Mouse (Mus musculus): ENCODE measurements around the gene Nav2.

Nav2 gene

DNA sequence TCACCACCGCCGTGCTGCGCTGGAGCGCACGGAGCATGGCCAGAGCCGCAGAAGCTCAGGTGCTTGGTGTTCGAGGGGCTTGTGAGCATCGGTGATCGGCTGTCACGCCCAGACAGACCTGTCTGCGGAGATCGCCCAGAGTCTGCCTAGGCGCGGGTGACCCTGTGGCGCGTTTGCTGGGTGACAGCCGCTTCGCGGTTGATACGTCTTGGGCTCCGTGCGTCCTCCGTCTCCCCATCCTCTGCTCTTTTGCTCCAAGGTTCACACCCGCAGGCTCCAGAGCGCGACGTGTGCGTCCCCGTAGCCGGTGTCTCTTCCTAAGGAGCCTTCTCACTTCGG, 337.7 kb downstream of the Nav2 start:
- intact Hi-C loops (cut with DNase I): loop anchor here (5.0 kb wide), 1 partner anchor 99 kb away; no protein-coding TSS in a partner anchor

DNA sequence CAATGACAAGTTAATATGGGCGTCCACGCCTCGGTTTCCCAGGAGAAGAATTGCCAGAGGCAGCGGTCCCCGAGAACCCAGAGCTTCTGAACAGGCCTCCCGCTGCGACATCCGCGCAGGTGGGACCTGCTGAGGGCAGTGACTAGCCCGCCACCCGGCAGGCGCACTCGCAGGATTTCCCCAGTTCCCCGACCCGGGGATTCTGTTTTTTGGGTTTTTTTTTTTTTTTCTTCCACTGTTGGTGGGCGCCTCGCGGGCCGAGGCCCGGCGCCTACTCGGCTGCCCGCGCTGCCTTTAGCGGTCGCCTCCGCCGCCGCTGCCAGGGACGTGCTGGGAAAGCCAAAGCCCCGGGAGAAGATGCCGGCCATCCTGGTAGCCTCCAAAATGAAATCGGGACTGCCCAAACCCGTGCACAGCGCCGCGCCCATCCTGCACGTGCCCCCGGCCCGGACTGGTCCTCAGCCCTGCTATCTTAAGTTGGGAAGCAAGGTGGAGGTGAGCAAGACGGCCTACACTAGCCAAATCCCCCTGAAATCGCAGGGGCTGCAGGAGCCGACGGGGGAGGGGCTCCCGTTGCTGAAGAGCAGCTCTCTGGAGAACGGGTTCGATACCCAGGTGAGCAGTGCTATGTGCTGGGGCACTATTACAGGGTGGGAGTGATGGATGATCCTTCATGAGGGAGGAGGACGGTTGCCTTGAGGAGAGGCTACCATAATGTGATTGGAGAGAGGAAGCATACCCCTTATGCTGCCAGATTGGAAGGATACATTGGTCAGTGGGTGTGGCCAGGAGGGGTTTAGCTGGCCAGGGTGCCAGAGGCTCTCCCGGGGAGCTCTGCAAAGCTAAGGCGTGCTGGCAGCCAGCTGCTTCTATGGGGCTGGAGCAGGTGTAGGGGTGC, 338.3 kb downstream of the Nav2 start:
- intact Hi-C loops (cut with DNase I): loop anchor here (5.0 kb wide), 1 partner anchor 100 kb away; no protein-coding TSS in a partner anchor

DNA sequence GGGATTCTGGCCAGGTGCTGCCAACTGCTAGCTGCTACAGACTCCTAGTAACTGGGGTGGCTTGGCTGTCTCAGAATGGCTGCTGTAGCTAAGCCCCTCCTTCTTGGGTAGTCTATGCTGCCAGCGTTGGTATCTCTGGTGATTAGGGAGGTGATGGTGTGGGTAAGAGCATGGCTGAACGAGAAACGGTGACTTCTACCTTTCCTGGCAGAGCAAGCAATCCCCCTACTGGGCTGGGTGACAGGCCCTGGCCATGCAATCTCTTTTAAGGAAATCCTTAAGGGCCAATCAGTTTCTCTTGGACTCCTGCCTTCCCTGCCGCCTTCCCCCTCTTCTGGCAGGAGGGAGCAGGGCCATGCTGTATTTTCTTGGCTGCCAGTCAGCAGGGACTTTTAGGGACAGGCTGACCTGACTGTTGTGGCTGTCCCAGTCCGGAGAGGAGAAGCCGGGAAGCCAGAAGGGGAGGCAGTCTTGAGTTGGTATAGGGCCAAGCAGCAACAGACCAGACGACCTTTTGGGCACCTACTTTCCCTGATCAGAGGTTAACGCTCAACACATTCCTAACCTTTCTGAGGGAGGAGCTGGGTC, 339.3 kb downstream of the Nav2 start:
- intact Hi-C loops (cut with DNase I): loop anchor here (5.0 kb wide), 1 partner anchor 101 kb away; no protein-coding TSS in a partner anchor

DNA sequence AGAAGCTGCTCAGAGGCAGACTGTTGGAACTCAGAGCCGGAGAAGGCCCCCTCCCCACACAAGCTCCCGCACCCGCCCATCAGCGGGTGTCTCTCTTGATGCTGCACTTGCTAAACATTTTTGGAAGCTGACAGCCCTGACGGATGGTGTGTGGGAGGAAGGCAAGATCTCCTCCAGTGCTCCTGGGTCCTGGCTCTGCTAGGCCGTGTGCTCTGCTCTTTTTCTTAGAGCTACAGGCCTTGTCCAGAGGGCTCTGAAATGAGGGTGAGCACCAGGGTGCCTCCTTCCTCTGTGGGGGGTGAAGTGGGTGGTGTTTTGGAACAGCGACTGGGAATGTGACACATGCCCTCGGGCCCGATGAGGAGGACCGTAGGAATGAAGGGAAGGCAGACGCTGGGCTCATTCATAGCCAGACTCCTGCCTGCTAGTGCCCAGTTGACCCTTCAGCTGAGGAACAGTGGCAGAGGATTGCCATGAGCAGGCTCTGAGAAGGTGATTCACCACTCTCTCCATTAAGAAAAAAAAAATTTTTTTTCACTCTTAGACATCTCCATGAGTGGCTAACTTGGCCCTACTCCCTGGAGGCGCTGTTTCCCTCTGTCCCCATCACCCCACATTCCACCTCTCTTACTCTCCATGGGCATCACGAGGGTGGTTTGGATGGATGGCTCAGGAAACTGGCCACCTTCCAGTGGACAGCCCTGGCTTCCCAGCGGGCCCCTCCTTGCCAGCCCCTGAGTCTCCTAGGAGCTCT, 340.0 kb downstream of the Nav2 start:
- intact Hi-C loops (cut with DNase I): loop anchor here (5.0 kb wide), 1 partner anchor 101 kb away; no protein-coding TSS in a partner anchor

DNA sequence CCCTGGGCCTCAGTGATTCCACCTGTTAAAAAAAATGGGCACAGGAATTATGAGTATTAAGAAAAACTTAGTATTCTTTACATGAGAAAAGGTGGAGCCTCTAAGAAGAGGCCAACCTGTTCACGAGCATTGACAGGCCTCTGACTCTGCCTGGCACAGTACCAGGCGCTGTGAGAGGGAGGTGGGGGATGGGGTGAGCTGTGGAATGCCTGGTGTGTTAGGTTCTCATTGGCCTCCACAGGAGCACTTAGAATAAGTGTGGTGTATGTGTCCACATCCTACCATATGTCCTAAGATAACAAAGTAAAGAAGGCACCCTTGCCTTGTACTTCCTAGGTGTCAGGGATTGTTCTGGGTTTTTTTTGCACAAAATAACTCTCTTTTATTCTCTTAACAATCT, 340.9 kb downstream of the Nav2 start:
- intact Hi-C loops (cut with DNase I): loop anchor here (5.0 kb wide), 1 partner anchor 102 kb away; no protein-coding TSS in a partner anchor

DNA sequence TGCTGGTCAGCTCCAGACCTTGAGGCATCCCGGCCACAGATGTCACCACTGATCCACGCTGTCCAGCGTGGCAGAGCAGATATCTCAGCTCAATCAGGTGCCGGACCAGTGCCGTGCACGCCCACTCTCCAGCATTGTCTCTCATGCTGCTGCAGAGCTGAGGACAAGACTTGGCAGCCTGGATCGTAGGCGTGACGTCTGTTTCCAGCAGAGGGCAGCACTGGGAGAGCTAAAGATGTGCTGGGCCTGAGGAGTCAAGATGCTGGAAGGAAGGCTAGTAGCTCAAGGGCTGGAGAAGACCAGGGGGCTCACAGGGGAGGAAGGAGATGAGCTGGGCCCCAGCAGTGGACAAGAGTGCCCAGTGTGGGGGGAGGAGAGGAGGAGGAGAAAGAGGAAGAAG, 341.5 kb downstream of the Nav2 start:
- intact Hi-C loops (cut with DNase I): loop anchor here (5.0 to 10.0 kb wide), 2 partner anchors 103 to 365 kb away; partner anchors contain the start of gene E2f8

DNA sequence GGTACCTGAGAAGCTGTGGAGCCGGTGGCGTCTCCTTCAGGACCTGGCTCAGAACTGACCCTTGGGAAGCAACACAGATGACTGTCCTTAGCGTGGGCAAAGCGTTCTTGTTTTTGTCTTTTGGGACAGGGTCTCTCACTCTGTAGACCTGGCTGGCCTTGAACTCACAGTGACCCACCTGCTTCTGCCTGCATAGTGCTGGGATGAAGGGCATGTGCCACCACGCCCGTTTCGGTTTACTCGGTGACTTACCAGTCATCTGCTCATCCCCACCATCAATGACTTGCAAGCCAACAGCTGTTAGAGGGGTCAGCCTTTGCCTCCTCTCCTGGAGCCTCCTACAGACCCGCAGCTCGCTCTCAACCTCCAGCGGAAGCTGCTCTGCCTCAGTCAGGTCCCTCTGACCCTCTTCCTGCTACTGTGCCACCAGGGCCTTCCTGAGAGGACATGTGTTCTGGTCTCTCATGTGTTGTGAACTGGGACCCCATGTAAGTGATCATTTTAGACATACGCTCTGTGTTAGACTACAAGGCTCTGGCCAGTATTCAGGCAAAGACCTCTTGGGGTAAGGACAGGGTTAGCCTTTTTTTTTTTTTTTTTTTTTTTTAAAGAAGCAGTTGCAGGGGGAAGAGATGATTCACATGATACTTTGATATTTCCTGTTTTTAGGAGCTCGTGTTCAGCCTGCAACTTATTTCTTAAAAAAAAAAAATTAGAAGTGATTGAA, 342.2 kb downstream of the Nav2 start:
- intact Hi-C loops (cut with DNase I): loop anchor here (10.0 kb wide), 1 partner anchor 366 kb away; the partner anchor contains the start of gene E2f8

DNA sequence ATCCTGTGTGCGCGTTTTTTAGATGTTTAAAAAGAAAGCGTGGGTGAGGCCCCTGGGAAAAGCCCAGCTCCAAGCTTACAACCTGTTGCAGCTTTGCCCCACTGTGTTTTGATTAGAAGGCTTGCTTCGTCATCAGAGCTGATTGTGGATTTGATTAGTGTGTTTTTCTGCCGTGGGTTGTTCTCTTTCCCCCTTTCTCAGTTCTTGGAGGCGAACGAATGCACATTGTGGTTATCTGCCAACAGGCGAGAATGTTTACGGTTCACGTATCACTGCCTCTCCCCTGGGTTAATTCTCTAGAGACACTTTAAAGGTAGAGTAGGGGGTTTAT, 342.8 kb downstream of the Nav2 start:
- intact Hi-C loops (cut with DNase I): loop anchor here (10.0 kb wide), 1 partner anchor 366 kb away; the partner anchor contains the start of gene E2f8

DNA sequence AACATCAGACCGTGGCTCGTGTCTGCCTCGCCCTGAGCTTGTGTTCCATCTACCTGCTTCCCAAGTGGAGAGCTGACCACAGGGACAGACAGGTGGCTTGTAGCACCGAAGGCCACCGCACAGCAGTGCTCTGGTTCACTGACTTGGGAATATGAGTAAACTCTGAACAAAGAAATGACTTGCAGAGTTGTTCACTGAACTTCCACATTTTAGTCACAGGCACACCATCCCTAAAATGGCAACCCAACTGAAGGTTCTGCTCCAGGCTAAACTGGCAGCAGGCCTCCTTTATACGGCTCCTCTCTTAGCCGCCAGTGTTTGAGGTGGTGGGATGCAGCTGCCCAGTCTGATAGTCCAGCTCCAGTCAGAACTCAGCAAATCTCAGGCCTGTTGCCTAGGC, 343.9 kb downstream of the Nav2 start:
- intact Hi-C loops (cut with DNase I): loop anchor here (10.0 kb wide), 1 partner anchor 368 kb away; the partner anchor contains the start of gene E2f8

DNA sequence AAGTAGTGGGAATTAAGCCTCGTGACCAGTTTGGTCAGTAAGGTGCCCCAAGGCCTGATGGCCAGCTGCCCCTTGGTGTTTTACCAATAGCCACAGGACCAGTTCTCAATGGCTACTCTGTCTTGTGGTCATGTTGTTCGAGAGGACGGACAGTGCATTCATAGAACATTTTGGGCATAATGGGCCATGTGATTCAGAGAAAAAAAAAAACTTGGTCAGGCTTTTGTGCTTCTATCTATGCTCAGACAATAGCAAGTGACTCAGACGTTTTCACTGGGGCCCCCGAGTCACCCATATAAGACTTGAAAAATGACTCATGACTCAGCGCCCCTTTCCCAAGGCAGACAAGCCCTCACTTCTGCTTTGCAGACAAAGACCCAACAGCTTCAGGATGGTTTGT, 344.4 kb downstream of the Nav2 start:
- intact Hi-C loops (cut with DNase I): loop anchor here (10.0 kb wide), 1 partner anchor 368 kb away; the partner anchor contains the start of gene E2f8

DNA sequence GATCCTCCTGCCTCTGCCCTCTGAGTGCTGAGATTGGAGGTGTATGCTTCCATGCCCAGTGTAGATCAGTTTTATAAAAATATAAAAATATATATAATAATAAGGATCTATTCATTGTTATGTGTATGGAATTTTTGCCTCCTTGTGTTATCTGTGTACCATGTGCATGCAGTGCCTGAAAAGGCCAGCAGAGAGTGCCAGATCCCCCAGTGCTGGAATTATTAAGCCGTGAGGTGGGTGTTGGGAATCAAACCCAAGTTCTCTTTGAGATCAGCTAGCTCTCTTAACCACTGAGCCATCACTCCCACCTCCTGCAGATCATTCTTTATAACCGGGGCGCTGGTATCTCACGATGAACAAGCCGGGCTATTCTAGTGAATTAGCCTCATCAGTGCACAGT, 346.5 kb downstream of the Nav2 start:
- intact Hi-C loops (cut with DNase I): loop anchor here (5.0 to 10.0 kb wide), 2 partner anchors 172 to 370 kb away; partner anchors contain the start of gene E2f8

DNA sequence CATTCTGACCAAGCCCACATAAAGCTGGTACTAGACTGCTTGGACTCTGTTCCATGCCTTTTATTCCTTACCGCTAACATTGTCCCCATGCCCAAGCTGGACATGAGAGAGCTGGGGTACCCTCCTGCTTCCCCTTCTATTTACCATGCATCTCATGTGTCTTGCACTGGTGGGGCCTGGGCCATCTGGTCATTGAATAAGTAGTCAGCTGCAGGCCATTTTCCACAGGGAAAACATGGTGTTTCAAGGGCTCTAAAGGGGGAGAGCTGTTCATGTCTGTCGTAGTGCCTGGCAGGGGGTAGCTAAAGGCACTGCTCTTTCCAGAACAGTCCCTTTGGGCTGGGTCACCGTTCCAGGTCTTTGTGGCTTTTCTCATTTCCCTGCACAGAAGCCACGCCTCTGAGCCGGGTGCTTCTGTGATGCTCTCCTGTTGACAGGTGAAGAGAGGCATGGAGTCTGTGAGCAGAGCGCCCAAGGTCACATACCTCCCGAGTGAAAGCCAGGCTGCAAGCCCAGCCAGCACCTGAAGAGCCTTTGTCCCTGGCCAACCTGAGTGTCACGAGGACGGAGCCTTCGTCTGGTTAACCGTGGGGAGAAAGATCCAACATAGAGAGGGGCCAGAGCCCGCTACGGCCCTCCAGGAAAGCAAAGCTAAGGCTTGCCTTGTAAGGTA, 348.9 kb downstream of the Nav2 start:
- intact Hi-C loops (cut with DNase I): loop anchor here (5.0 to 10.0 kb wide), 2 partner anchors 170 to 373 kb away; partner anchors contain the start of gene E2f8

DNA sequence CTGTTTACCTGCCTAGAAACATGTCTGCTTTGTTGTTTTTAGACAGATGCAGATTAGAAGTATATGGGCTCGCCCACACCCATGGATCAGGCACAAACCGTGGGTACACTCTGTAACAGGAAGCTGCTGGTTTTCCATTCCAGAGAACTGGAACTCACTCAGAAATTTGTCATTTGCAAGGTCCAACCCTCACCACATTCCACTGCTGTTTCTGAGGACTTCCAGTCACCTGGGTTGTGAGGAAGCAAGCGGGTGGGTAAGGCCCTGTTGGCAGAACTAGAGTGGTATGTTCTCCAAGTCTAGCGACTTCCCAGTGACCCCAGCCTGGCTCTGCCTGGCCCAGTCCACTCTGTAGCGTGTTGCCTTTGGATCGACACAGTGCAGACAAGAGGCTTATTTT, 349.6 kb downstream of the Nav2 start:
- intact Hi-C loops (cut with DNase I): loop anchor here (5.0 to 10.0 kb wide), 2 partner anchors 169 to 373 kb away; partner anchors contain the start of gene E2f8

DNA sequence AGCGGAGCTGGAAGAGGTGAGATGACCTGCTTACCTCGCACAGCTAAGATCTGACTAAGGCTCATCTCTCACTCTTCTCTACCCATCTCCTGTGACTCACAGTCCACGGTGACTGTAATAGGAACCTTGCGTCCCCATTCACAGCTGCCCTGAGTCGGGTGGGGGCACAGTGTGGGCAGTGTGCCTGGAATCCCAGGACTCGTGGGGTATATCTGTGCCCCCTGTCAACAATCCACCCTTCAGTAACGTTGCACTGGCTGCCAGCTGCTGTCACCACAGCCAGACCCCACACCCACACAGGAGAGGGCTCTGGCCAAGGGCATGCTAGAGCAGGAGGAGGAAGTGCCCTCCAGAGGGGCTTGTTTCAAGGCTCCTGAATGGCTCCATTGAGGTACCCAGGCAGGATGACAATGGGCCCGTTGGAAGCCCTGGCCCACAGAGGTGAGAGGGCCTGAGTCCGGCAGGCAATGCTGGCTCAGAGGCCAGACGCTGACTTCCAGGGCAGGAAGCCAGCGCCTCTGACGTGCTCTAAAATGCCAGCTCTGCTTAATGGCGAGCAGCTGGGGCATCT, 353.5 kb downstream of the Nav2 start:
- intact Hi-C loops (cut with DNase I): no loop called here

DNA sequence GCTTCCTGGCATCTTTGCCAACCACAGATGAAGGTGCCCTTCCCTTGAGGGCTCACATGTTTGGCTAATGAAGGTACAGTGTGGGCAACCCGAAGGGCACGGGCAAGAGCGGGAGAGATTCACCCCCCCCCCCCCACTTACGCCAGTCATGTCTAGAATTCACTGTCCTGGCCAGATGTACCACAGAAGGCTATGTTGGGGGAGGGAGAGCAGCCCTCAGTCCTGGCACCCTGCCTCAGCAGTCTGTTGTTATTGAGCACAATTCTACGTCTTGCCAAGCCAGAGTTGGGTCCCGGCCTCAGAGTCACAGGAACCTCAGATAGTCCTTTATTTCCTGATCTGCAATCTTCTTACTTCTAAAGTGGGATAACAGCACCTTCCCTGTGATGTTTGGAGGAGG, 357.9 kb downstream of the Nav2 start:
- intact Hi-C loops (cut with DNase I): no loop called here

DNA sequence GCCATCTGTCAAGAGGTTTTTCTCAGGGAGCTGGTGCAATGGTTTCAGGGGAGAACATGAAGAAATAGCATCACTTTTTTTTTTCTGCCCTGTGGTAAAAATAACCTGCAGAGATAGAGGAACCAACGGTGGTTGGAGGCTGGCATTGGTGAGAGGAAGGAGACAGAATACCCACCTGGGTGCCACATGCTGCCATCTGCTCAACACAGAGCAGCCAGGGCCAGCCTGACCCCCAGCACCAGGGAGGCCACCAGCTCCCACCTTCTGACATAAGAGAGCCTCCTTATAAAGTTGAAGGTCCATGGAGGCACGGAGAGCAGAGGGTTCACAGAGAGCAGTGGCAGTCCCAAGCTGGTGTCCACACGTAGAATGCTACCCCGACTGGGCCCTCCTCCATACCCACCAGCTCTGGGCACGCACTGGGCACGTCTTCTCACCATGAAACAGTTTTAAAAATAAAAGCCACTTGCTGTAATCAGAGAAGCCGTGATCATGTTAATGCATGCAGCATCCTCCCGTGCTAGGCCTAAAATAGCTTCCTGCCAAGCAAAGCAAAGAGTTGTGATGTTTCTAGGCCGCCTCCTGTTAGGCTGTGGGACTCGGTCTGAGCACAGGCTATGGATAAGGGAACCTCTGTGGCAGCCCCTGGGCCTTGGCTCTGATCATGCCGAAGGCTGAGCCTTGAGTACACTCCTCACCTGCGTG, 359.3 kb downstream of the Nav2 start:
- intact Hi-C loops (cut with DNase I): no loop called here

DNA sequence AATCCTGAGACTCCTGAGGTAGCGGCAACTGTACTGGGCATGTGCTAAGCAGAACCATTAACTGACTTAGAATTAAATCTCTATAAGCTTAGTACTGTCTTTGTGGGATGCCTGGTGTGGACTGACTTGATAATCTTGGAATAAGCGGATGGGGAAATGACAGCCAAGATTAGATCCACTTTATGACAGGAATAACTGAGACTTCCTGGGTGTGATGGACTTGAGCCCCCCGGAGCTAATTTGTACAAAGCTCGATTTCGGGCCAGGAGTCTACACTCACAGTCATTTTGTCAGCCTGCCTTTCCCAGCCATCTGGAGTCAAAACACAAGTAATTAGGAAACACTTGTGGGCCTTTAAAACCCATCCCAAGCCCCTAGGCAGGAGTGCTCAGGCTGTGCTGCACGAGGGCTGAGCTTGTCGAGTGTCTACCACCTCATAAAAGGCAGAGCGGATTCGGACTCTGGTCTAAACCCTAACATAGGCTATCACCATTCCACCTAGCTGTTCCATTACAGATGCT, 359.9 kb downstream of the Nav2 start:
- intact Hi-C loops (cut with DNase I): no loop called here

DNA sequence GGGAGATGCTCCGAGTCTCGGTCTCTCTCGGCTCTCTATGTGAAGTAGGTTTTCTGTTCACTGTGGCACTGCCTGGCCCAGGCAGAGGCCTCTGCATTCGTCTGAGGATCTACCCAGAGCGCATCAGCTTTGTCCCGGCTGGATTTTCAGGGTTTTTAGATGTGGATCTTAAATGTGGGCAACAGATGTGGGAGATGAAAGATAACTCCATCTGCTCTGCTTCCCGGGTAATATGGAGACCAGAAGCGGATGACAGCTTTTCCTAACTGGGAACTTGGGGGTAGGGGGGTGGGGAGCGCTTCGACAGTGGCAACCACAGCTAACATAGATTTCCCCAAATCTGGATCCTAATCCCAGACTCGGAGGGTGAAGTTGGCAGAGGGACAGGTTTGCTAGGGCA, 362.3 kb downstream of the Nav2 start:
- intact Hi-C loops (cut with DNase I): no loop called here

Measured in adrenal gland (tissue).